Mouse (Mus musculus) liver, postnatal 0 days (tissue): ENCODE measurements around the gene Tmem169. TPM values are rescaled to one million over a fixed set of nuclear protein-coding genes. Genes with fewer than 3 reads are reported as not detected.
A peak's percentile ranks its signal among the peaks of the same experiment; 100 is the strongest.

Experiments used
- ATAC-seq: fragments of 200-750 bp; cut with Nextera tagmentation; 2 replicates; pipeline ENCODE4 v1.8.0; 2017; ENCODE audit warnings: mild to moderate bottlenecking, moderate library complexity
- DNase-seq: peaks from one replicate; pipeline ENCODE4 v3.0.0-alpha.2; 2016
- H3K27ac ChIP-seq: fragments of 300-500 bp; sonication (generic); 2 replicates; pipeline ENCODE4 v1.5.1; 2014; ENCODE audit warnings: antibody characterized with exemption, moderate library complexity, mild to moderate bottlenecking, low read depth
- H3K27me3 ChIP-seq: fragments of 300-500 bp; sonication (generic); 2 replicates; pipeline ENCODE4 v1.6.1; 2014; ENCODE audit warnings: low read length, control low read depth, mixed read lengths; ENCODE audit not compliant: insufficient read depth
- H3K36me3 ChIP-seq: fragments of 300-500 bp; sonication (generic); replicated peaks from 2 replicates; pipeline ENCODE4 v1.6.1; 2014; ENCODE audit warnings: mild to moderate bottlenecking, control low read depth, low read length, moderate library complexity, mixed read lengths; ENCODE audit not compliant: insufficient read depth
- H3K4me1 ChIP-seq: fragments of 300-500 bp; sonication (generic); 2 replicates; pipeline ENCODE4 v1.6.1; 2014; ENCODE audit warnings: antibody characterized with exemption, mild to moderate bottlenecking, control low read depth; ENCODE audit not compliant: insufficient read depth
- H3K4me2 ChIP-seq: fragments of 300-500 bp; sonication (generic); 2 replicates; pipeline ENCODE4 v1.6.1; 2014; ENCODE audit warnings: low read depth, mild to moderate bottlenecking, low read length, moderate library complexity, mixed read lengths
- H3K4me3 ChIP-seq: fragments of 300-500 bp; sonication (generic); 2 replicates; pipeline ENCODE4 v1.5.1; 2014; ENCODE audit warnings: low read depth, low read length
- H3K9ac ChIP-seq: fragments of 300-500 bp; sonication (generic); replicated peaks from 2 replicates; pipeline ENCODE4 v1.6.1; 2014; ENCODE audit warnings: mild to moderate bottlenecking, moderate library complexity
- H3K9me3 ChIP-seq: fragments of 300-500 bp; sonication (generic); 2 replicates; pipeline ENCODE4 v1.6.1; 2016; ENCODE audit warnings: mild to moderate bottlenecking, control low read depth, low read length, mixed read lengths
- CTCF ChIP-seq: sonication (generic); IDR thresholded peaks from 2 replicates; pipeline ENCODE4 v1.5.1; 2016; ENCODE audit warnings: antibody characterized with exemption, low read depth
- EP300 ChIP-seq: IDR thresholded peaks from 2 replicates; pipeline ENCODE4 v1.6.1; 2016; ENCODE audit warnings: antibody characterized with exemption, low read depth, mild to moderate bottlenecking
- WGBS: fragments of 180-500 bp; shearing (Covaris S2); extraction: QIAGEN DNeasy Blood & Tissue Kit; methylation state at CpG from one replicate; pipeline ENCODE4 v1.1.7; 2014; ENCODE audit not compliant: insufficient replicate concordance; 5-methylcytosine and 5-hydroxymethylcytosine counted together
- polyA plus RNA-seq: library from polyadenylated mRNA; unstranded; fragments of >200 nt; fragmentation: Nextera tagmentation; extraction: Ambion mirVana; gene quantifications from 2 replicates; pipeline ENCODE4 v1.2.1, GENCODE M21; 2015

Tmem169 gene
- polyA plus RNA-seq, 1 experiment from 2014 or later, result 0.29 TPM

GRCm38 (mm10) chr1:72255062-72255853 lies 28.9 kb upstream of the Tmem169 start:
- Histone ChIP-seq H3K4me2 (peak overlapping the region; percentile 86), H3K9ac (peak overlapping the region; percentile 81), H3K9me3 (no peaks in the 10 kb centered on the region), H3K4me3 (peak overlapping the region; percentile 47), H3K27ac (peak overlapping the region; percentile 94), H3K27me3 (no peaks in the 10 kb centered on the region), H3K36me3 (no peaks in the 10 kb centered on the region), H3K4me1 (peaks cover 22% of the 10 kb centered on the region)
- TF ChIP-seq CTCF, result peak; percentile 31
- TF ChIP-seq EP300, result no peak; the same call in 1 of the 2 replicates
- ATAC-seq (peak; percentile 87), DNase-seq (peak; percentile 69)
- WGBS, result 2% methylated on average over 15 of the region's 15 CpGs

- TF ChIP-seq EP300 (no peak), CTCF (no peak)
- no peaks in the 10 kb centered on the region for H3K9me3 ChIP-seq
- H3K27ac ChIP-seq, result peak overlapping the region; percentile 94
- H3K27me3 ChIP-seq, result no peaks in the 10 kb centered on the region
- peaks cover 22% of the 10 kb centered on the region for H3K4me1 ChIP-seq
- H3K36me3 ChIP-seq, result no peaks in the 10 kb centered on the region
- 49% methylated on average over 11 of the region's 11 CpGs for WGBS
- peak overlapping the region; percentile 86; the same call in 1 of the 2 replicates for H3K4me2 ChIP-seq
- no peak for DNase-seq
- no peak overlapping the region for H3K9ac ChIP-seq
- ATAC-seq, result no peak
- H3K4me3 ChIP-seq, result no peak overlapping the region
Observed at GRCm38 (mm10) chr1:72255854-72256175, 28.4 kb upstream of the Tmem169 start.

- WGBS, result 80% methylated on average over 9 of the region's 9 CpGs
- no peaks in the 10 kb centered on the region for H3K27me3 ChIP-seq
- TF ChIP-seq EP300, result no peak
- TF ChIP-seq CTCF, result no peak
- peaks cover 22% of the 10 kb centered on the region for H3K4me1 ChIP-seq
- no peak for DNase-seq
- H3K9me3 ChIP-seq, result no peaks in the 10 kb centered on the region
- no peak overlapping the region for H3K9ac ChIP-seq
- H3K4me3 ChIP-seq, result no peak overlapping the region
- H3K36me3 ChIP-seq, result no peaks in the 10 kb centered on the region
- H3K4me2 ChIP-seq, result no peak overlapping the region
- no peak for ATAC-seq
- H3K27ac ChIP-seq, result no peak overlapping the region
Observed at GRCm38 (mm10) chr1:72256381-72257256, 27.6 kb upstream of the Tmem169 start.

- H3K4me2 ChIP-seq, result no peak overlapping the region
- H3K27ac ChIP-seq, result peak overlapping the region; percentile 55
- no peak for DNase-seq
- peak; percentile 79 for ATAC-seq
- H3K4me3 ChIP-seq, result no peak overlapping the region
- peaks cover 8% of the 10 kb centered on the region; the same call in 1 of the 2 replicates for H3K36me3 ChIP-seq
- no peaks in the 10 kb centered on the region for H3K4me1 ChIP-seq
- TF ChIP-seq EP300 (no peak), CTCF (no peak)
- H3K27me3 ChIP-seq, result no peaks in the 10 kb centered on the region
- H3K9ac ChIP-seq, result no peak overlapping the region
- WGBS, result 70% methylated on average over 3 of the region's 3 CpGs
- no peaks in the 10 kb centered on the region for H3K9me3 ChIP-seq
Observed at GRCm38 (mm10) chr1:72263099-72263498, 21.1 kb upstream of the Tmem169 start.

GRCm38 (mm10) chr1:72278085-72278484 lies 6.1 kb upstream of the Tmem169 start:
- ATAC-seq (peak; percentile 45), DNase-seq (no peak)
- Histone ChIP-seq H3K4me1 (no peaks in the 10 kb centered on the region), H3K9ac (no peak overlapping the region), H3K27me3 (no peaks in the 10 kb centered on the region), H3K27ac (no peak overlapping the region), H3K4me3 (no peak overlapping the region), H3K9me3 (peaks cover 3% of the 10 kb centered on the region; the same call in 1 of the 2 replicates), H3K4me2 (no peak overlapping the region), H3K36me3 (peaks cover 12% of the 10 kb centered on the region)
- WGBS, result 81% methylated on average over 3 of the region's 3 CpGs
- no peak for TF ChIP-seq CTCF
- TF ChIP-seq EP300, result no peak

- Histone ChIP-seq H3K4me2 (peak overlapping the region; percentile 20), H3K27ac (no peak overlapping the region)
Observed at GRCm38 (mm10) chr1:72282604-72283003, 1.6 kb upstream of the Tmem169 start.

More at GRCm38 (mm10) chr1:72282604-72283003, 1.6 kb upstream of the Tmem169 start:
- ATAC-seq (no peak), DNase-seq (no peak)
- 33% methylated on average over 1 of the region's 1 CpGs for WGBS
- Histone ChIP-seq H3K9me3 (no peaks in the 10 kb centered on the region), H3K9ac (no peak overlapping the region), H3K4me1 (peaks cover 10% of the 10 kb centered on the region), H3K27me3 (no peaks in the 10 kb centered on the region), H3K36me3 (no peaks in the 10 kb centered on the region), H3K4me3 (no peak overlapping the region)
- no peak for TF ChIP-seq CTCF
- TF ChIP-seq EP300, result no peak
